Mouse (Mus musculus) intestine, embryonic 14.5 days (tissue): ENCODE results near the gene Ces1h. TPM values are rescaled to one million over a fixed set of nuclear protein-coding genes. Genes with fewer than 3 reads are reported as not detected.
"Not testable (repeated sequence)": the region's sequence is repeated elsewhere in the genome, so short reads cannot be mapped to it uniquely, and the experiment has no call there.

Source experiments
- ATAC-seq: fragments of 200-750 bp; cut with Nextera tagmentation; replicated peaks from 2 replicates; pipeline ENCODE4 v1.8.0; 2017; ENCODE audit warnings: low read depth, moderate number of reproducible peaks, moderate TSS enrichment, moderate library complexity; ENCODE audit not compliant: low FRiP score, low TSS enrichment
- DNase-seq: peaks from one replicate; pipeline ENCODE4 v3.0.0-alpha.2; 2018; ENCODE audit warnings: low spot score
- H3K27ac ChIP-seq: fragments of 300-500 bp; sonication (generic); 2 replicates; pipeline ENCODE4 v1.5.1; 2014; ENCODE audit warnings: low read depth, mild to moderate bottlenecking, control low read depth
- H3K27me3 ChIP-seq: fragments of 300-500 bp; sonication (generic); replicated peaks from 2 replicates; pipeline ENCODE4 v1.6.1; 2014; ENCODE audit warnings: low read length, control low read depth; ENCODE audit not compliant: control insufficient read depth, insufficient read depth
- H3K36me3 ChIP-seq: fragments of 300-500 bp; sonication (generic); 2 replicates; pipeline ENCODE4 v1.6.1; 2014; ENCODE audit warnings: low read length, control low read depth; ENCODE audit not compliant: control insufficient read depth, insufficient read depth
- H3K4me1 ChIP-seq: fragments of 300-500 bp; sonication (generic); replicated peaks from 2 replicates; pipeline ENCODE4 v1.6.1; 2014; ENCODE audit warnings: low read length, control low read depth, mixed read lengths; ENCODE audit not compliant: control insufficient read depth, insufficient read depth
- H3K4me2 ChIP-seq: fragments of 300-500 bp; sonication (generic); 2 replicates; pipeline ENCODE4 v1.6.1; 2014; ENCODE audit warnings: low read length
- H3K4me3 ChIP-seq: fragments of 300-500 bp; sonication (generic); 2 replicates; pipeline ENCODE4 v1.5.1; 2014; ENCODE audit warnings: low read depth, low read length, control low read depth, mixed read lengths
- H3K9ac ChIP-seq: fragments of 300-500 bp; sonication (generic); 2 replicates; pipeline ENCODE4 v1.6.1; 2014; ENCODE audit warnings: mild to moderate bottlenecking, low read length
- H3K9me3 ChIP-seq: fragments of 300-500 bp; sonication (generic); 2 replicates; pipeline ENCODE4 v1.6.1; 2016; ENCODE audit warnings: low read length, control low read depth; ENCODE audit not compliant: control insufficient read depth
- WGBS: fragments of 180-500 bp; shearing (Covaris S2); extraction: QIAGEN DNeasy Blood & Tissue Kit; methylation state at CpG from one replicate; pipeline ENCODE4 v1.1.7; 2014; 5-methylcytosine and 5-hydroxymethylcytosine counted together
- polyA plus RNA-seq: library from polyadenylated mRNA; unstranded; fragments of >200 nt; fragmentation: Nextera tagmentation; extraction: Ambion mirVana; gene quantifications from 2 replicates; pipeline ENCODE4 v1.2.1, GENCODE M21; 2014

The Ces1h gene
- polyA plus RNA-seq: not detected in 2 replicates

GRCm38 (mm10) chr8:93379625-93380024, at the start of gene Ces1h:
Gene Ces1h (minus strand): TSS chr8:93379725.
- Histone ChIP-seq H3K9ac (no peak within 1 kb of the TSS), H3K4me2 (no peak within 1 kb of the TSS), H3K9me3 (no peaks in the 10 kb centered on the region), H3K36me3 (no peaks in the 10 kb centered on the region), H3K27ac (no peak within 1 kb of the TSS), H3K4me3 (no peak within 1 kb of the TSS), H3K27me3 (no peaks in the 10 kb centered on the region), H3K4me1 (no peaks in the 10 kb centered on the region)
- no peak for DNase-seq
- WGBS: 92% methylated on average over 4 of the region's 4 CpGs
- ATAC-seq: no peak

GRCm38 (mm10) chr8:93427195-93427594, 47.7 kb upstream of the Ces1h start:
- ATAC-seq (no peak), DNase-seq (no peak)
- no peak overlapping the region for H3K4me3 ChIP-seq
- WGBS: 87% methylated on average over 16 of the region's 16 CpGs
- no peak overlapping the region for H3K9ac ChIP-seq
- no peak overlapping the region for H3K27ac ChIP-seq
- no peaks in the 10 kb centered on the region for H3K9me3 ChIP-seq
- H3K4me1 ChIP-seq: no peaks in the 10 kb centered on the region
- no peak overlapping the region for H3K4me2 ChIP-seq
- H3K36me3 ChIP-seq: no peaks in the 10 kb centered on the region
- H3K27me3 ChIP-seq: no peaks in the 10 kb centered on the region

GRCm38 (mm10) chr8:93415387-93415786, 35.9 kb upstream of the Ces1h start:
- Histone ChIP-seq H3K36me3 (no peaks in the 10 kb centered on the region), H3K27me3 (no peaks in the 10 kb centered on the region), H3K4me2 (no peak overlapping the region), H3K27ac (no peak overlapping the region), H3K9ac (no peak overlapping the region), H3K4me3 (no peak overlapping the region), H3K4me1 (no peaks in the 10 kb centered on the region), H3K9me3 (no peaks in the 10 kb centered on the region)
- ATAC-seq (no peak), DNase-seq (no peak)
- 69% methylated on average over 4 of the region's 4 CpGs for WGBS

- Histone ChIP-seq H3K9ac (no peak overlapping the region), H3K4me2 (no peak overlapping the region), H3K9me3 (no peaks in the 10 kb centered on the region), H3K27ac (no peak overlapping the region), H3K4me3 (no peak overlapping the region), H3K36me3 (no peaks in the 10 kb centered on the region), H3K4me1 (no peaks in the 10 kb centered on the region), H3K27me3 (no peaks in the 10 kb centered on the region)
- no peak for ATAC-seq
- 50% methylated on average over 2 of the region's 2 CpGs for WGBS
- no peak for DNase-seq
Measured at GRCm38 (mm10) chr8:93408830-93409229, 29.3 kb upstream of the Ces1h start.

GRCm38 (mm10) chr8:93399698-93400097, 20.2 kb upstream of the Ces1h start:
- no peaks in the 10 kb centered on the region for H3K4me1 ChIP-seq
- 76% methylated on average over 2 of the region's 2 CpGs for WGBS
- ATAC-seq (no peak), DNase-seq (no peak)
- no peaks in the 10 kb centered on the region for H3K9me3 ChIP-seq
- H3K36me3 ChIP-seq: no peaks in the 10 kb centered on the region
- no peak overlapping the region for H3K27ac ChIP-seq
- no peak overlapping the region for H3K4me3 ChIP-seq
- H3K27me3 ChIP-seq: no peaks in the 10 kb centered on the region
- no peak overlapping the region for H3K4me2 ChIP-seq
- no peak overlapping the region for H3K9ac ChIP-seq

GRCm38 (mm10) chr8:93398044-93398443, 18.5 kb upstream of the Ces1h start:
- no peak overlapping the region for H3K9ac ChIP-seq
- H3K4me3 ChIP-seq: no peak overlapping the region
- no peaks in the 10 kb centered on the region for H3K27me3 ChIP-seq
- no peaks in the 10 kb centered on the region for H3K4me1 ChIP-seq
- H3K9me3 ChIP-seq: no peaks in the 10 kb centered on the region
- no peaks in the 10 kb centered on the region for H3K36me3 ChIP-seq
- H3K27ac ChIP-seq: no peak overlapping the region
- DNase-seq: no peak
- no peak for ATAC-seq
- no peak overlapping the region for H3K4me2 ChIP-seq
- 45% methylated on average over 1 of the region's 1 CpGs for WGBS

GRCm38 (mm10) chr8:93394079-93394619, 14.6 kb upstream of the Ces1h start:
- H3K4me3 ChIP-seq, H3K9ac ChIP-seq, H3K36me3 ChIP-seq, H3K4me2 ChIP-seq, H3K4me1 ChIP-seq, H3K27me3 ChIP-seq, DNase-seq, H3K9me3 ChIP-seq, ATAC-seq, H3K27ac ChIP-seq: not testable (repeated sequence)
- 62% methylated on average over 8 of the region's 8 CpGs for WGBS

- no peak overlapping the region for H3K27ac ChIP-seq
- H3K4me3 ChIP-seq: no peak overlapping the region
- H3K27me3 ChIP-seq: no peaks in the 10 kb centered on the region
- 31% methylated on average over 2 of the region's 2 CpGs for WGBS
- H3K4me1 ChIP-seq: no peaks in the 10 kb centered on the region
- ATAC-seq (no peak), DNase-seq (no peak)
- no peaks in the 10 kb centered on the region for H3K36me3 ChIP-seq
- H3K9me3 ChIP-seq: no peaks in the 10 kb centered on the region
- no peak overlapping the region for H3K9ac ChIP-seq
- no peak overlapping the region for H3K4me2 ChIP-seq
Measured at GRCm38 (mm10) chr8:93369481-93369880, 10.0 kb downstream of the Ces1h start.

- no peaks in the 10 kb centered on the region for H3K27me3 ChIP-seq
- no peak overlapping the region for H3K4me2 ChIP-seq
- no peaks in the 10 kb centered on the region for H3K4me1 ChIP-seq
- no peaks in the 10 kb centered on the region for H3K36me3 ChIP-seq
- ATAC-seq (no peak), DNase-seq (peak; percentile 63)
- H3K9me3 ChIP-seq: no peaks in the 10 kb centered on the region
- no peak overlapping the region for H3K27ac ChIP-seq
- no peak overlapping the region for H3K4me3 ChIP-seq
- no peak overlapping the region for H3K9ac ChIP-seq
Measured at GRCm38 (mm10) chr8:93360113-93360512, 19.4 kb downstream of the Ces1h start.
